Mouse (Mus musculus): ENCODE data around the gene Apol8.

- no peak for TF ChIP-seq CTCF (conservative IDR thresholded peaks at IDR 0.05; ENCODE audit: low read length)
- no peak for TF ChIP-seq NANOG (IDR thresholded peaks at IDR 0.05; ENCODE audit: borderline replicate concordance, low read length)
Measured at GRCm38 (mm10) chr15:77764391-77765006, 7.7 kb upstream of the Apol8 start.
